Comparison of ENCODE assay signal across 9 mouse cellular contexts in the genomic region with DNA sequence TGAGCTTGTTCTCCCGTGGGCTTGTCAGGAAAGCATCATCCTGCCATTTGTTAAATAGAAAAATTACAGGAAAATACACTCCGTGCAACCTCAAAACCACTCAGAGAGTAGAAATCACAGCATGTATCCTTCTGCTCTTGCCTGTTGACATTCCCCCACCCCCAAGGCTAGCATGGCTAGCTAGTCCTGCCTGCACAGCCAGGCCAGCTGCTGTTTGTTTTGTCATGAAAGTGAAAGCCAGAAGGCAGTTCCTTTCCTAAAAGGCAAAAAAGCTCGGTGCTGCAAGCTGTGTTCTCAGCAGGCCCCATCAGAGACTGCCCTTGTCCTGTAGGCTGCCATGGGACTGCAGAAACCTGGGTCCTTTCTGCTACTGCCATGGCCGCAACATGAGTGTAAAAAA.
DNase-seq lines count a peak whose midpoint lies in the region; ATAC-seq lines count a peak whose summit lies in the region.
"Had no signal": no experiment of that assay in that cellular context is flagged by ENCODE, and none has a peak within 500 bp of the region (broad histone marks: within the 10 kb centered on the region; RNA-seq: fewer than 3 reads in every experiment).

No protein-coding gene starts in this region.

- H3K4me2 ChIP-seq in hindbrain, embryonic 14.5 days (replicated peaks), result no peak overlapping the region
- H3K4me2 ChIP-seq: lung, embryonic 15.5 days had no signal

- DNase-seq in kidney, postnatal 10 days, result peak; percentile 37
- DNase-seq in kidney, adult 11 months, result no peak
- DNase-seq in embryo, embryonic 10 days (ENCODE audit: low spot score), result peak; percentile 13
- DNase-seq in hindbrain, embryonic 14.5 days (ENCODE audit: low spot score), result peak; percentile 43
- DNase-seq in adrenal gland, adult 8-10 months, result no peak
- DNase-seq in MN1 (ENCODE audit: low spot score), result no peak
- DNase-seq in thymus, postnatal 25 days, result no peak

- no peaks in the 10 kb centered on the region for H3K9me3 ChIP-seq in hindbrain, embryonic 14.5 days (ENCODE audit: control insufficient read depth, low read length)
- H3K9me3 ChIP-seq: lung, embryonic 15.5 days had no signal

- H3K27me3 ChIP-seq in hindbrain, embryonic 14.5 days (ENCODE audit: control insufficient read depth, insufficient read depth, low read length), result no peaks in the 10 kb centered on the region
- H3K27me3 ChIP-seq: lung, embryonic 15.5 days had no signal

- no peak overlapping the region for H3K27ac ChIP-seq in hindbrain, embryonic 14.5 days
- H3K27ac ChIP-seq: lung, embryonic 15.5 days had no signal

- 0 out of 2 replicates have a peak, but pooled peaks cover 7% of the 10 kb centered on the region for H3K4me1 ChIP-seq in hindbrain, embryonic 14.5 days (replicated peaks; ENCODE audit: control insufficient read depth, insufficient read depth, low read length)

- H3K9ac ChIP-seq in hindbrain, embryonic 14.5 days, result no peak overlapping the region
- H3K9ac ChIP-seq: lung, embryonic 15.5 days had no signal

- H3K36me3 ChIP-seq in hindbrain, embryonic 14.5 days (replicated peaks; ENCODE audit: control insufficient read depth, insufficient read depth), result no peaks in the 10 kb centered on the region; the same call in 1 of the 2 replicates
- H3K36me3 ChIP-seq: lung, embryonic 15.5 days had no signal

- H3K4me3 ChIP-seq in hindbrain, embryonic 14.5 days (replicated peaks; ENCODE audit: low read length), result no peak overlapping the region
- H3K4me3 ChIP-seq: lung, embryonic 15.5 days had no signal

- no peak for ATAC-seq in hindbrain, embryonic 14.5 days (ENCODE audit: low FRiP score)
- ATAC-seq in megakaryocyte, adult 5-6 weeks (ENCODE audit: poor library complexity, severe bottlenecking), result peak; percentile 25; the same call in 1 of the 2 replicates

- WGBS in hindbrain, embryonic 14.5 days, result 42% methylated on average over 4 of the region's 4 CpGs

Comparison
In these comparisons a context has a peak if more than half of its experiments do, and no peak if none do; other contexts are left out.
1. DNase-seq: peak in kidney, postnatal 10 days (single experiment), embryo, embryonic 10 days (single experiment) and hindbrain, embryonic 14.5 days (single experiment); none in kidney, adult 11 months (single experiment), adrenal gland, adult 8-10 months (single experiment), MN1 (single experiment) and thymus, postnatal 25 days (single experiment).